30 mouse cellular contexts compared by ENCODE assay signal in genomic region chr8:45274317-45274716, GRCm38 (mm10). TPM values are rescaled to one million over a fixed set of nuclear protein-coding genes. Genes with fewer than 3 reads are reported as not detected.
"Had no signal": no experiment of that assay in that cellular context is flagged by ENCODE, and none has a peak within 500 bp of the region (broad histone marks: within the 10 kb centered on the region; RNA-seq: fewer than 3 reads in every experiment).

No protein-coding gene starts in this region.

- H3K36me3 ChIP-seq: limb, embryonic 12.5 days; limb, embryonic 15.5 days; midbrain, embryonic 15.5 days; neural tube, embryonic 13.5 days had no signal

- DNase-seq: kidney, adult 9 months; kidney, postnatal 14 days; kidney, postnatal 4 days; left cerebral cortex, postnatal 4 days; liver, postnatal 0 days; lung, embryonic 14.5 days; lung, postnatal 14 days; lung, postnatal 4 days; thymus, adult 18-20 months; thymus, postnatal 36 days had no signal

- H3K4me2 ChIP-seq: limb, embryonic 12.5 days; limb, embryonic 15.5 days; liver, embryonic 11.5 days; lung, embryonic 14.5 days; midbrain, embryonic 11.5 days; midbrain, embryonic 15.5 days; neural tube, embryonic 13.5 days had no signal

- H3K27me3 ChIP-seq: limb, embryonic 12.5 days; limb, embryonic 15.5 days; midbrain, embryonic 15.5 days; neural tube, embryonic 13.5 days had no signal

- ATAC-seq: liver, postnatal 0 days; midbrain, embryonic 15.5 days had no signal

- H3K4me3 ChIP-seq: limb, embryonic 12.5 days; limb, embryonic 15.5 days; midbrain, embryonic 15.5 days; myocyte; neural tube, embryonic 13.5 days had no signal

- H3K9me3 ChIP-seq: limb, embryonic 12.5 days; limb, embryonic 15.5 days; midbrain, embryonic 15.5 days; neural tube, embryonic 13.5 days had no signal

- H3K9ac ChIP-seq: limb, embryonic 12.5 days; limb, embryonic 15.5 days; liver, embryonic 14.5 days; liver, postnatal 0 days; lung, embryonic 14.5 days; midbrain, embryonic 15.5 days; neural tube, embryonic 13.5 days had no signal

- H3K27ac ChIP-seq: limb, embryonic 12.5 days; limb, embryonic 15.5 days; liver, embryonic 14.5 days; midbrain, embryonic 15.5 days; neural tube, embryonic 13.5 days had no signal

- H3K4me1 ChIP-seq: limb, embryonic 15.5 days; midbrain, embryonic 15.5 days; neural tube, embryonic 13.5 days had no signal

RNA-seq across cellular contexts. Expression of gene F11, which starts 12.5 kb away (rescaled TPM):
- total RNA-seq: layer of hippocampus, adult 18-20 months; layer of hippocampus, postnatal 14 days; left cerebral cortex, adult 8-10 months; left cerebral cortex, postnatal 14 days; left cerebral cortex, postnatal 4 days; megakaryocyte progenitor cell, adult 5-6 weeks; megakaryocyte-erythroid progenitor cell, adult 5-6 weeks; monocyte, adult 5-6 weeks; neutrophil, adult 5-6 weeks had no signal
- polyA plus RNA-seq: limb, embryonic 12.5 days; lung, embryonic 14.5 days; midbrain, embryonic 11.5 days; midbrain, embryonic 15.5 days; myocyte; neural tube, embryonic 13.5 days; small intestine, adult 2 months; spleen, adult 2 months; urinary bladder, adult 2 months had no signal

RNA-seq across cellular contexts. Expression of gene Klkb1, which starts 20.3 kb away (rescaled TPM):
- total RNA-seq: layer of hippocampus, adult 18-20 months; layer of hippocampus, postnatal 14 days; left cerebral cortex, postnatal 14 days; megakaryocyte progenitor cell, adult 5-6 weeks; megakaryocyte-erythroid progenitor cell, adult 5-6 weeks; neutrophil, adult 5-6 weeks had no signal
- polyA plus RNA-seq: limb, embryonic 12.5 days; limb, embryonic 15.5 days; lung, embryonic 14.5 days; midbrain, embryonic 11.5 days; myocyte; neural tube, embryonic 13.5 days had no signal

RNA-seq across cellular contexts. Expression of gene Gm45753, which starts 33.9 kb away (rescaled TPM):
- total RNA-seq: layer of hippocampus, adult 18-20 months; layer of hippocampus, postnatal 14 days; left cerebral cortex, postnatal 14 days; left cerebral cortex, postnatal 4 days; megakaryocyte progenitor cell, adult 5-6 weeks; megakaryocyte-erythroid progenitor cell, adult 5-6 weeks; monocyte, adult 5-6 weeks; neutrophil, adult 5-6 weeks had no signal
- polyA plus RNA-seq: kidney, embryonic 16.5 days; limb, embryonic 12.5 days; lung, embryonic 14.5 days; midbrain, embryonic 15.5 days; myocyte; neural tube, embryonic 13.5 days; small intestine, adult 2 months; spleen, adult 2 months; urinary bladder, adult 2 months had no signal
